Mouse (Mus musculus): Measurements from ENCODE around the gene Tfdp2.

GRCm38 (mm10) chr9:96184909-96185308 is 11.2 kb upstream of the Tfdp2 start:
- TF ChIP-seq TAL1 (IDR thresholded peaks at IDR 0.05; ENCODE audit: low read length), result no peak
- TF ChIP-seq GATA1 (IDR thresholded peaks at IDR 0.05; ENCODE audit: low read length), result no peak

Data from erythroblast, embryonic 14.5 days (primary cell).